Mouse (Mus musculus): ENCODE data around the gene Zbtb38.

GRCm38 (mm10) chr9:96639451-96639850, 113.2 kb downstream of the Zbtb38 start:
- no peak for TF ChIP-seq EP300 (IDR thresholded peaks at IDR 0.05; ENCODE audit: insufficient read depth, low read depth, low read length)
- TF ChIP-seq CTCF (IDR thresholded peaks at IDR 0.05), result no peak

All from heart, adult 2 months (tissue).